Mouse (Mus musculus) thymus, adult 2 months (tissue): Measurements from ENCODE around the gene Rgs6.

ENCODE experiments used
- CTCF ChIP-seq: fragments of 200-500 bp; IDR thresholded peaks from 2 replicates; pipeline ENCODE4 v1.5.1; 2012; ENCODE audit warnings: mild to moderate bottlenecking, control low read depth, low read length, moderate library complexity, borderline replicate concordance; ENCODE audit not compliant: control insufficient read depth, poor library complexity, insufficient read depth; ENCODE audit errors: extremely low read depth
- POLR2A ChIP-seq: fragments of 200-500 bp; IDR thresholded peaks from 2 replicates; pipeline ENCODE4 v1.6.1; 2012; ENCODE audit warnings: mild to moderate bottlenecking, low read length, control low read depth, moderate library complexity; ENCODE audit not compliant: control insufficient read depth, poor library complexity, insufficient read depth; ENCODE audit errors: extremely low read depth

DNA sequence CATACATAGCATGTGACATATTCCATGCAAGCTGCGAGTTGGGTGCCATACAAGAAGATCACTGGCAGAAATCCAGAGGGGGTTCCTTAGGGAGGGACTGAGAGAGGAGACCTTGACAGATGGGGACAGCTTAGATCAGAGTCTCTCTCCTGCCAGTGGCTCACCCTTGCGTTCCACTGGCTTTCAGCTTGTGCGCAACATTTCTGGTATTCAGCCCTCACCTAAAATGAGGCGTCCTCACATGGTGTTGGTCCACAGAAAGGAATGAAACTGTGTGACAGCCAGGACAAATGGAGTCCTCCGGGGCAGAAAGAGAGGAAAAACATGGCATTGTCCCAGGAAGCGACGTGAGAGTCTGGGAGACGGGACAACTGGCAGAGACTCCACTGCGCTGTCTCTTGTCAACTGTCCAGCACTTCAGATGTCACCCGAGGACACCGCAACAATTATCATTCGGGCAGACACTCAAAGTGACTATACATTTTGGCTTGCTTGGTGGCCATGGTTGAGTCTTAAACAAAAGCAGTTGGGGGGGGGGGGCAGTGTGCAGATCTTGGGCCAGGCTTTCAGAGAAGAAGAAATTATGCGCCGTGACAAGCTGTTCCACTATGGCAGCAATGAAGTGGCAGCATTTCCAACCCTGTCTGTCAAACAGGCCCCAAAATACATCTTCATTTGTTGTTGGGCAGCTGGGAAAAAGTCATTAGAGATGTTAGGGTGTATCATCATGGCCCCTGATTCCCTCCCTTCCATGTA lies 344.8 kb downstream of the Rgs6 start:
- TF ChIP-seq POLR2A (no peak), CTCF (no peak)
